Mouse (Mus musculus) liver, adult 2 months (tissue): ENCODE results near the gene Atp6v1b1. TPM values are rescaled to one million over a fixed set of nuclear protein-coding genes. Genes with fewer than 3 reads are reported as not detected.

Experiments
- DNase-seq: peaks from one replicate; pipeline ENCODE4 v3.0.0-alpha.2; 2011; ENCODE audit warnings: low read depth, low spot score; ENCODE audit errors: extremely low read depth
- H3K27ac ChIP-seq: fragments of 200-500 bp; replicated peaks from 2 replicates; pipeline ENCODE4 v1.5.1; 2012; ENCODE audit warnings: low read depth, mild to moderate bottlenecking, control low read depth, inconsistent platforms, low read length; ENCODE audit not compliant: insufficient read depth
- H3K27me3 ChIP-seq: fragments of 200-500 bp; 2 replicates; pipeline ENCODE4 v1.6.1; 2012; ENCODE audit warnings: mild to moderate bottlenecking, moderate library complexity, low read length, inconsistent platforms; ENCODE audit not compliant: control insufficient read depth, insufficient read depth
- H3K36me3 ChIP-seq: fragments of 200-500 bp; 2 replicates; pipeline ENCODE4 v1.6.1; 2012; ENCODE audit warnings: low read length, inconsistent platforms; ENCODE audit not compliant: control insufficient read depth, insufficient read depth
- H3K4me1 ChIP-seq: fragments of 200-500 bp; 2 replicates; pipeline ENCODE4 v1.6.1; 2011; ENCODE audit warnings: low read length; ENCODE audit not compliant: control insufficient read depth, insufficient read depth
- H3K4me3 ChIP-seq: fragments of 200-500 bp; 2 replicates; pipeline ENCODE4 v1.5.1; 2011; ENCODE audit warnings: low read depth, mild to moderate bottlenecking, control low read depth, low read length, moderate library complexity; ENCODE audit not compliant: insufficient read depth
- H3K79me2 ChIP-seq: fragments of 200-500 bp; 2 replicates; pipeline ENCODE4 v1.6.1; 2012; ENCODE audit warnings: inconsistent platforms, mild to moderate bottlenecking, low read length, moderate library complexity; ENCODE audit not compliant: control insufficient read depth, insufficient read depth
- H3K9ac ChIP-seq: fragments of 200-500 bp; 2 replicates; pipeline ENCODE4 v1.6.1; 2012; ENCODE audit warnings: low read depth, mild to moderate bottlenecking, control low read depth, inconsistent platforms, low read length
- CTCF ChIP-seq: fragments of 200-500 bp; IDR thresholded peaks from 2 replicates; pipeline ENCODE4 v1.5.1; 2011; ENCODE audit warnings: low read depth, low read length, control low read depth
- POLR2A ChIP-seq: fragments of 200-500 bp; IDR thresholded peaks from 2 replicates; pipeline ENCODE4 v1.6.1; 2011; ENCODE audit warnings: low read length, control low read depth; ENCODE audit not compliant: insufficient read depth; ENCODE audit errors: extremely low read depth
- WGBS: fragments of 180-500 bp; shearing (Covaris S2); methylation state at CpG from one replicate; pipeline ENCODE4 v1.1.7; 2018; 5-methylcytosine and 5-hydroxymethylcytosine counted together
- polyA plus RNA-seq: library from polyadenylated mRNA; depleted of rRNA; stranded (reverse); fragments of >200 nt; gene quantifications from 2 replicates; pipeline ENCODE4 v1.2.3, GENCODE M21; 2012
- total RNA-seq: library from RNA; depleted of rRNA; stranded (reverse); fragments of >200 nt; gene quantifications from 2 replicates; pipeline ENCODE4 v1.2.3, GENCODE M21; 2014

Atp6v1b1 gene
- total and polyA plus RNA-seq, 2 experiments = not detected

DNA sequence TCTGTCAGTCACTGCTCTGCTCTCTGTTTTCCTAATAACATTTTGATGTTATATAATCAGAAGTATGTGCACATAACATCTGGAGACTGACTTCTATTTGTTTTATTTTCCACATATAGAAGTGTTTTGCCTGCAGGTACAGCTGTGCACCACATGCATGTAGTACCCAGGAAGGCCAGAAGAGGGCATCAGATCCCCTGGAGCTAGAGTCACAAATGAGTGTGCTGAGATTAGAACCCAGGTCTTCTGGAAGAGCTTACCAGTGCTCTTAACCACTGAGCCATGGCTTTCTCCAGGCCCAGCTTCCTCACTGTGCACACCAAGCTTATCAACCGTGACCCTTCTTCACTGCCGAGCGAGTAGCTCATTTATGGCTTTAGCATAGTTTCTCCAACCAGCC, 14.3 kb upstream of the Atp6v1b1 start:
- Histone ChIP-seq H3K79me2 (no peaks in the 10 kb centered on the region), H3K27ac (no peak overlapping the region), H3K27me3 (no peaks in the 10 kb centered on the region; the same call in 1 of the 2 replicates), H3K4me3 (no peak overlapping the region), H3K36me3 (no peaks in the 10 kb centered on the region), H3K9ac (no peak overlapping the region), H3K4me1 (no peaks in the 10 kb centered on the region)
- peak; percentile 20 for DNase-seq
- 92% methylated on average over 3 of the region's 3 CpGs for WGBS
- no peak for TF ChIP-seq POLR2A
- peak; percentile 63 for TF ChIP-seq CTCF

GRCm38 (mm10) chr6:83729350-83729970, 13.3 kb upstream of the Atp6v1b1 start:
- Histone ChIP-seq H3K9ac (no peak overlapping the region), H3K27ac (no peak overlapping the region)
- TF ChIP-seq POLR2A (no peak), CTCF (no peak)

DNA sequence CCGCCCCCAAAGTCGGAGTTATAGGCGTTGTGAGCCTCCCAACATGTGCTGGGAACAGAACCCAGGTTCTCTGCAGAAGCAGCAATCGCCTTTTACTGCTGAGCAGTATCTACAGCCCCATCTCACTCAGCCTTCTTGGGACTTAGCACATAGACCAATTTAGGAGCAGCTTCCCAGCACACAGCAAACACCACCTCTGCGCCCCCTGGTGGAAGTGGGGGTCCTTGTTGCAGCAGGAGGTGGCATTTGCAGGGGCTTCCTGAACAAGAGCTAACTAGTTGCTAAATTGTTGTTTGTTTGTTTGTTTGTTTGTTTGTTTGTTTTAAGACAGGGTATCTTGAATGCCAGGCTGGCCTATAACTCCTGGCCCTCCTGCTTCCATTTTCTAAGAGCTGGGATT, 11.7 kb upstream of the Atp6v1b1 start:
- Histone ChIP-seq H3K4me1 (no peaks in the 10 kb centered on the region), H3K27ac (no peak overlapping the region), H3K36me3 (no peaks in the 10 kb centered on the region), H3K9ac (no peak overlapping the region), H3K27me3 (no peaks in the 10 kb centered on the region), H3K4me3 (no peak overlapping the region), H3K79me2 (no peaks in the 10 kb centered on the region)
- DNase-seq = peak; percentile 27
- TF ChIP-seq CTCF (peak; percentile 87), POLR2A (no peak)
- WGBS = 27% methylated on average over 5 of the region's 5 CpGs

More at GRCm38 (mm10) chr6:83729350-83729970, 13.3 kb upstream of the Atp6v1b1 start:
- Histone ChIP-seq H3K36me3 (no peaks in the 10 kb centered on the region), H3K79me2 (no peaks in the 10 kb centered on the region), H3K27me3 (no peaks in the 10 kb centered on the region), H3K4me3 (no peak overlapping the region), H3K4me1 (no peaks in the 10 kb centered on the region)
- no peak for DNase-seq
- 63% methylated on average over 14 of the region's 14 CpGs for WGBS

DNA sequence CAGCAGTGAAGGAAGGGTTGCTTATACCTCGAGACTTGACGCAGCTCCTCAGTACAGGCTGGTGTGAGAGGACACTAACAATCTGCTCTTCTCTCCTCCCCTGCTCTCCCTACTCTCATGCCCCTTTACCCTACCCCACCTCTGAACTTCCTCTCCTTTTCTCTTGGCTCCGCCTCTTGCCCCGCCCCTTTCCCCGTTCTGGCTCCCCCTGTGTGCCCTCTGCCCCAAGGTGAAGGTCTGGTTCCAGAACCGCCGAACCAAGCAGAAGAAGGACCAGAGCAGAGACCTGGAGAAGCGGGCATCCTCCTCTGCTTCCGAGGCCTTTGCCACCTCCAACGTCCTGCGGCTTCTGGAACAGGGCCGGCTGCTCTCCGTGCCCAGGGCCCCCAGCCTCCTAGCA, 5.5 kb upstream of the Atp6v1b1 start:
- Histone ChIP-seq H3K4me1 (no peaks in the 10 kb centered on the region), H3K79me2 (no peaks in the 10 kb centered on the region), H3K36me3 (no peaks in the 10 kb centered on the region), H3K27ac (no peak overlapping the region), H3K27me3 (no peaks in the 10 kb centered on the region), H3K4me3 (no peak overlapping the region), H3K9ac (no peak overlapping the region)
- TF ChIP-seq CTCF (no peak), POLR2A (no peak)
- no peak for DNase-seq
- WGBS = 38% methylated on average over 13 of the region's 13 CpGs

GRCm38 (mm10) chr6:83738596-83738995, 4.2 kb upstream of the Atp6v1b1 start:
- H3K36me3 ChIP-seq = no peaks in the 10 kb centered on the region
- H3K27me3 ChIP-seq = no peaks in the 10 kb centered on the region
- DNase-seq = no peak
- H3K9ac ChIP-seq = no peak overlapping the region
- 85% methylated on average over 6 of the region's 6 CpGs for WGBS
- H3K79me2 ChIP-seq = no peaks in the 10 kb centered on the region
- TF ChIP-seq POLR2A = no peak
- TF ChIP-seq CTCF = no peak
- H3K4me1 ChIP-seq = peaks cover 2% of the 10 kb centered on the region; the same call in 1 of the 2 replicates
- no peak overlapping the region for H3K4me3 ChIP-seq
- no peak overlapping the region for H3K27ac ChIP-seq

DNA sequence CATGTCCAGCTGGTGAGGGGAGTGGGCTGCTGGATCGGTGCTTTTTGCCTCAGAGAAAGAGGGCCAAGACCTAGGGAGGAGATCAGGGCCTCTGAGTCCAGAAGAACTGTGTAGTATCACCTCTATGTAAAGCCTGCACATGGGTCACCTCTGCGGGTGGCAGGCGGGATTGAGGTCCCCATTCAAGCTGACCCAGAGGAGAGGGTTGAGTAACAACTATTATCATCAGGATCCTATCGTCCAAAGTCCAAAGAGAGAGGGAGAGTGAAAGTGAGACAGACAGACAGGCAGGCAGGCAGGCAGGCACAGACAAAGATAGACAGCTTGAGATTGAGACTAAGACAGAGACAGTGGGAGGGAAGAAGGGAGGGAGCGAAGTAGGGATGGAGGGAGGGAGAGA, 422 bp downstream of the Atp6v1b1 start:
- Histone ChIP-seq H3K4me1 (peaks cover 2% of the 10 kb centered on the region), H3K79me2 (no peaks in the 10 kb centered on the region), H3K4me3 (no peak overlapping the region), H3K9ac (no peak overlapping the region), H3K27me3 (no peaks in the 10 kb centered on the region), H3K36me3 (no peaks in the 10 kb centered on the region), H3K27ac (no peak overlapping the region)
- WGBS = 24% methylated on average over 5 of the region's 5 CpGs
- DNase-seq = peak; percentile 78
- TF ChIP-seq POLR2A = no peak
- no peak for TF ChIP-seq CTCF
